ENCODE assay signal across 8 mouse cellular contexts in the genomic region with DNA sequence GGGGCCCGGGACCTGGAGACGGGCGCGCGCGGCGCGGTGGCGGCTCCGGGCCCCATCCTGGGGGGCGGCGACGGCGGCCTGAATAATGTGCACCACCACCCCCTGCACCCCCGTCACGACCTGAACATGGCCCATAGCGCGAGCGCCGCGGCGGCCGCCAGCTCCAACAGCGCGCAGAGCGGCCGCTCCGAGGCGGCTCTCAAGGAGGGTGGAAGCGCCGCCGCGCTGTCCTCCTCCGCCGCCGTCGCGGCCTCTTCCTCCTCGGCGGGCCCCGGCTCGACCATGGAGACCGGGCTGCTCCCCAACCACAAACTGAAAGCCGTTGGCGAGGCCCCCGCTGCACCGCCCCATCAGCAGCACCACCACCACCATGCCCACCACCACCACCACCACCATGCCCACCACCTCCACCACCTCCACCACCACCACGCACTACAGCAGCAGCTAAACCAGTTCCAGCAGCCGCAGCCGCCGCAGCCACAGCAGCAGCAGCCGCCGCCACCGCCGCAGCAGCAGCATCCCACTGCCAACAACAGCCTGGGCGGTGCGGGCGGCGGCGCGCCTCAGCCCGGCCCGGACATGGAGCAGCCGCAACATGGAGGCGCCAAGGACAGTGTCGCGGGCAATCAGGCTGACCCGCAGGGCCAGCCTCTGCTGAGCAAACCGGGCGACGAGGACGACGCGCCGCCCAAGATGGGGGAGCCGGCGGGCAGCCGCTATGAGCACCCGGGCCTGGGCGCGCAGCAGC. TPM values are rescaled to one million over a fixed set of nuclear protein-coding genes. Genes with fewer than 3 reads are reported as not detected.
DNase-seq lines count a peak whose midpoint lies in the region; ATAC-seq and TF ChIP-seq lines count a peak whose summit lies in the region.

No protein-coding gene starts in this region.

- peak; percentile 45 for ATAC-seq in erythroid progenitor cell, adult 5-6 weeks (replicated peaks; ENCODE audit: low FRiP score, poor library complexity, severe bottlenecking)
- peak; percentile 75 for ATAC-seq in heart, embryonic 15.5 days (replicated peaks; ENCODE audit: insufficient number of reproducible peaks, insufficient read depth, low FRiP score, low read depth)
- peak; percentile 60 for ATAC-seq in neural tube, embryonic 15.5 days (ENCODE audit: low FRiP score)

- peak overlapping the region; percentile 76 for H3K4me2 ChIP-seq in heart, embryonic 15.5 days
- H3K4me2 ChIP-seq in neural tube, embryonic 15.5 days, result peak overlapping the region; percentile 74

- peak; percentile 83 for DNase-seq in kidney, postnatal 14 days
- peak; percentile 77 for DNase-seq in lung, adult 2 months
- DNase-seq in thymus, adult 2 months, result peak; percentile 67

- H3K27me3 ChIP-seq in E14TG2a.4 (ENCODE audit: insufficient read depth, low read length), result peaks cover 2% of the 10 kb centered on the region; the same call in 1 of the 2 replicates
- H3K27me3 ChIP-seq in heart, embryonic 15.5 days, result no peaks in the 10 kb centered on the region
- H3K27me3 ChIP-seq in neural tube, embryonic 15.5 days (replicated peaks), result no peaks in the 10 kb centered on the region
- H3K27me3 ChIP-seq in thymus, adult 2 months (ENCODE audit: control insufficient read depth, insufficient read depth, low read length), result no peaks in the 10 kb centered on the region

- H3K27ac ChIP-seq in brown adipose tissue, adult 24 weeks (replicated peaks; ENCODE audit: low read depth, low read length), result peak overlapping the region; percentile 73
- H3K27ac ChIP-seq in heart, embryonic 15.5 days, result peak overlapping the region; percentile 98
- peak overlapping the region; percentile 100 for H3K27ac ChIP-seq in neural tube, embryonic 15.5 days (replicated peaks)
- H3K27ac ChIP-seq in thymus, adult 2 months (ENCODE audit: control insufficient read depth, insufficient read depth, low read length), result peak overlapping the region; percentile 81

- under 1% methylated on average over 64 of the region's 81 CpGs for WGBS in heart, embryonic 15.5 days
- under 1% methylated on average over 76 of the region's 81 CpGs for WGBS in lung, adult 2 months
- WGBS in neural tube, embryonic 15.5 days, result under 1% methylated on average over 49 of the region's 81 CpGs
- 4% methylated on average over 81 of the region's 81 CpGs for WGBS in thymus, adult 2 months

- no peak for TF ChIP-seq CTCF in E14TG2a.4 (conservative IDR thresholded peaks at IDR 0.05; ENCODE audit: low read length)
- TF ChIP-seq CTCF in lung, adult 2 months (IDR thresholded peaks at IDR 0.05; ENCODE audit: insufficient read depth, low read length), result no peak
- no peak for TF ChIP-seq CTCF in thymus, adult 2 months (IDR thresholded peaks at IDR 0.05; ENCODE audit: borderline replicate concordance, control insufficient read depth, extremely low read depth, insufficient read depth, low read length, poor library complexity)

- peak overlapping the region; percentile 85 for H3K4me3 ChIP-seq in E14TG2a.4 (replicated peaks; ENCODE audit: low read length)
- peak overlapping the region; percentile 79 for H3K4me3 ChIP-seq in brown adipose tissue, adult 24 weeks (ENCODE audit: insufficient read depth, low read depth, low read length)
- H3K4me3 ChIP-seq in heart, embryonic 15.5 days, result peak overlapping the region; percentile 97
- H3K4me3 ChIP-seq in lung, adult 2 months (replicated peaks; ENCODE audit: extremely low read depth, low read depth, low read length), result peak overlapping the region; percentile 87
- peak overlapping the region; percentile 82 for H3K4me3 ChIP-seq in neural tube, embryonic 15.5 days (replicated peaks)
- H3K4me3 ChIP-seq in thymus, adult 2 months (ENCODE audit: control insufficient read depth, insufficient read depth, low read length), result peak overlapping the region; percentile 88

- H3K9me3 ChIP-seq in E14TG2a.4 (ENCODE audit: low read length), result no peaks in the 10 kb centered on the region
- no peaks in the 10 kb centered on the region for H3K9me3 ChIP-seq in heart, embryonic 15.5 days (replicated peaks)
- no peaks in the 10 kb centered on the region for H3K9me3 ChIP-seq in neural tube, embryonic 15.5 days (replicated peaks)

- peak overlapping the region; percentile 97 for H3K9ac ChIP-seq in heart, embryonic 15.5 days
- H3K9ac ChIP-seq in neural tube, embryonic 15.5 days (replicated peaks), result peak overlapping the region; percentile 98

- H3K4me1 ChIP-seq in E14TG2a.4 (replicated peaks; ENCODE audit: low read depth, low read length), result peaks cover 26% of the 10 kb centered on the region
- peaks cover 3% of the 10 kb centered on the region for H3K4me1 ChIP-seq in brown adipose tissue, adult 24 weeks (ENCODE audit: control insufficient read depth, insufficient read depth, insufficient read length, low read length)
- peaks cover 16% of the 10 kb centered on the region for H3K4me1 ChIP-seq in heart, embryonic 15.5 days (replicated peaks)
- peaks cover 4% of the 10 kb centered on the region; the same call in 1 of the 2 replicates for H3K4me1 ChIP-seq in lung, adult 2 months (ENCODE audit: control insufficient read depth, insufficient read depth, low read length)
- peaks cover 24% of the 10 kb centered on the region for H3K4me1 ChIP-seq in neural tube, embryonic 15.5 days
- H3K4me1 ChIP-seq in thymus, adult 2 months (replicated peaks; ENCODE audit: control insufficient read depth, insufficient read depth, low read length), result peaks cover 4% of the 10 kb centered on the region; the same call in 1 of the 2 replicates

- H3K36me3 ChIP-seq in E14TG2a.4 (ENCODE audit: insufficient read depth, low read length), result no peaks in the 10 kb centered on the region
- H3K36me3 ChIP-seq in heart, embryonic 15.5 days, result no peaks in the 10 kb centered on the region
- no peaks in the 10 kb centered on the region for H3K36me3 ChIP-seq in neural tube, embryonic 15.5 days
- H3K36me3 ChIP-seq in thymus, adult 2 months (ENCODE audit: control insufficient read depth, insufficient read depth, low read length), result no peaks in the 10 kb centered on the region

- TF ChIP-seq POLR2A in lung, adult 2 months (IDR thresholded peaks at IDR 0.05; ENCODE audit: borderline replicate concordance, extremely low read depth, low read depth, low read length), result no peak
- peak; percentile 39; the same call in 1 of the 2 replicates for TF ChIP-seq POLR2A in thymus, adult 2 months (IDR thresholded peaks at IDR 0.05; ENCODE audit: control insufficient read depth, extremely low read depth, insufficient read depth, low read length, poor library complexity)

RNA-seq across cellular contexts. Expression of gene Arid1b, which starts 0.9 kb away (rescaled TPM):
- 11.1 and 13.9 TPM in 2 replicates for polyA plus RNA-seq in brown adipose tissue, adult 24 weeks (2012; ENCODE audit: insufficient read depth, insufficient read length, missing spikeins)
- total RNA-seq in erythroid progenitor cell, adult 5-6 weeks (2015; ENCODE audit: low replicate concordance), result 10.1 and 17.2 TPM in 2 replicates
- total RNA-seq in erythroid progenitor cell, adult 5-6 weeks (2017; ENCODE audit: low replicate concordance), result 7.2 and 13.3 TPM in 2 replicates
- 5.0 and 8.9 TPM in 2 replicates for polyA plus RNA-seq in heart, embryonic 15.5 days (2015; fragmentation: Nextera tagmentation; extraction: Ambion mirVana)
- 60.1 and 60.4 TPM in 2 replicates for polyA plus RNA-seq in lung, adult 2 months (2012; rRNA removed)
- polyA plus RNA-seq in neural tube, embryonic 15.5 days (2015; fragmentation: Nextera tagmentation; extraction: Ambion mirVana), result 12.5 and 13.5 TPM in 2 replicates
- 99.0 and 142 TPM in 2 replicates for polyA plus RNA-seq in thymus, adult 2 months (2012; rRNA removed)

Comparison
In these comparisons a context has a peak if more than half of its experiments do, and no peak if none do; other contexts are left out.
1. Peak in every context shown above with its lines: DNase-seq, ATAC-seq, H3K4me3 ChIP-seq and H3K27ac ChIP-seq.